Mouse (Mus musculus) heart, embryonic 16.5 days (tissue): ENCODE results near the gene Nr1i3. TPM values are rescaled to one million over a fixed set of nuclear protein-coding genes. Genes with fewer than 3 reads are reported as not detected.

Experiments
- ATAC-seq: fragments of 200-750 bp; cut with Nextera tagmentation; replicated peaks from 2 replicates; pipeline ENCODE4 v1.8.0; 2017; ENCODE audit warnings: moderate number of reproducible peaks; ENCODE audit not compliant: insufficient read depth, low FRiP score; ENCODE audit errors: extremely low read depth
- H3K27ac ChIP-seq: fragments of 300-500 bp; sonication (generic); 2 replicates; pipeline ENCODE4 v1.5.1; 2014; ENCODE audit warnings: mild to moderate bottlenecking, low read length, control low read depth, moderate library complexity
- H3K27me3 ChIP-seq: fragments of 300-500 bp; sonication (generic); 2 replicates; pipeline ENCODE4 v1.6.1; 2014; ENCODE audit warnings: low read length, mixed read lengths; ENCODE audit not compliant: control insufficient read depth, insufficient read depth
- H3K36me3 ChIP-seq: fragments of 300-500 bp; sonication (generic); 2 replicates; pipeline ENCODE4 v1.6.1; 2014; ENCODE audit not compliant: control insufficient read depth, insufficient read depth
- H3K4me1 ChIP-seq: fragments of 300-500 bp; sonication (generic); 2 replicates; pipeline ENCODE4 v1.6.1; 2014; ENCODE audit warnings: low read length, mixed read lengths; ENCODE audit not compliant: control insufficient read depth, insufficient read depth
- H3K4me2 ChIP-seq: fragments of 300-500 bp; sonication (generic); 2 replicates; pipeline ENCODE4 v1.6.1; 2014; ENCODE audit warnings: low read depth, mild to moderate bottlenecking, control low read depth, low read length
- H3K4me3 ChIP-seq: fragments of 300-500 bp; sonication (generic); 2 replicates; pipeline ENCODE4 v1.5.1; 2014; ENCODE audit warnings: mild to moderate bottlenecking, control low read depth, low read length
- H3K9ac ChIP-seq: fragments of 300-500 bp; sonication (generic); 2 replicates; pipeline ENCODE4 v1.6.1; 2014; ENCODE audit warnings: low read length, control low read depth
- H3K9me3 ChIP-seq: fragments of 300-500 bp; sonication (generic); replicated peaks from 2 replicates; pipeline ENCODE4 v1.6.1; 2016; ENCODE audit warnings: low read length; ENCODE audit not compliant: control insufficient read depth
- WGBS: fragments of 180-500 bp; shearing (Covaris S2); extraction: QIAGEN DNeasy Blood & Tissue Kit; methylation state at CpG from one replicate; pipeline ENCODE4 v1.1.7; 2014; 5-methylcytosine and 5-hydroxymethylcytosine counted together
- polyA plus RNA-seq: library from polyadenylated mRNA; unstranded; fragments of >200 nt; fragmentation: Nextera tagmentation; extraction: Ambion mirVana; gene quantifications from 2 replicates; pipeline ENCODE4 v1.2.1, GENCODE M21; 2015

The Nr1i3 gene
- polyA plus RNA-seq, 1 experiment from 2014 or later: 0.43 TPM

- 55% methylated on average over 6 of the region's 6 CpGs for WGBS
- H3K4me3 ChIP-seq: no peak overlapping the region
- no peak overlapping the region for H3K27ac ChIP-seq
- no peak for ATAC-seq
- H3K36me3 ChIP-seq: no peaks in the 10 kb centered on the region
- no peaks in the 10 kb centered on the region for H3K4me1 ChIP-seq
- H3K27me3 ChIP-seq: no peaks in the 10 kb centered on the region
- H3K9me3 ChIP-seq: no peaks in the 10 kb centered on the region
- no peak overlapping the region for H3K4me2 ChIP-seq
- H3K9ac ChIP-seq: no peak overlapping the region
Measured at GRCm38 (mm10) chr1:171205704-171206493, 7.9 kb upstream of the Nr1i3 start.

DNA sequence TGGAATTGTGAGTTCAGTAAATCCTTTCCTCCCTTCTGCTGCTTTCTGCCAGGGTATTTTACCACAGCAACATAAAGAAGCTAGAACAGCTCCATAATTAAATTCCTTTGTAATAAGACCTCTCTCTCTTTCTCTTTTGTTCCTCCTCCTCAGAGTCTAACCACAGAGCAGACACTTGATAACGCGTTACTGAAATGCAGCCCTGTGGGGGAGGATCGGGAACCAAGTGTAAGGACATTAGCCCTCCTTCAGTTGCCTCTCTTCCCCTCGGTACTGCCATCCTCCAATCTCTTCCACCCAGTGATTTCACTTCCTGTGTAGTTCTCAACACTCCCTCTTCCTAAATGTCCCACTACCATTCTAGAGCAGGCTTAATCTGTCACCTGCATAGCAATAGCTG lies 4.4 kb upstream of the Nr1i3 start:
- H3K27ac ChIP-seq: no peak overlapping the region

DNA sequence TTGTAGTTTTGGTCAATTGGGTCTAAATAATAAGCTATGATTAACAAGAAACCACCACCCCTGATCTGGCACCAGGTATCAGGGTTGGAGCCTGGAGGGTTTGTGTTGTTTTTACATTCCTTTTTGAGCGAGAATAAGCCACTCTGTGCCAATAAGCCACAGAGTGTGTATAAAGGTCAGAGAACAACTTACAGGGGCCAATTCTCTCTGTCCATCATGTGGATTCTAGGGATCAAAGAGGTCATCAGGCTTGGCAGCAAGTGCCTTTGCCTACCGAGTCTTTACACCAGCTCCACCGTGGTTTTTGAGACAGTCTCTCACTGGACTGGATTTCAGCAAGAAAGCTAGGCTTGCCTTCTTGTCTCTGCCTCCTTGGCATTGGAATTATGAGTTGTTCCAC lies 916 bp upstream of the Nr1i3 start:
- Histone ChIP-seq H3K4me3 (no peak overlapping the region), H3K27me3 (0 out of 2 replicates have a peak, but pooled peaks cover 2% of the 10 kb centered on the region), H3K9me3 (no peaks in the 10 kb centered on the region), H3K4me1 (no peaks in the 10 kb centered on the region), H3K36me3 (no peaks in the 10 kb centered on the region), H3K9ac (no peak overlapping the region), H3K4me2 (no peak overlapping the region), H3K27ac (no peak overlapping the region)
- no peak for ATAC-seq
- WGBS: 52% methylated on average over 3 of the region's 3 CpGs

More for the DNA sequence above, 4.4 kb upstream of the Nr1i3 start:
- no peak for ATAC-seq
- no peak overlapping the region for H3K9ac ChIP-seq
- no peaks in the 10 kb centered on the region for H3K36me3 ChIP-seq
- H3K4me1 ChIP-seq: no peaks in the 10 kb centered on the region
- 0 out of 2 replicates have a peak, but pooled peaks cover under 1% of the 10 kb centered on the region for H3K27me3 ChIP-seq
- no peaks in the 10 kb centered on the region for H3K9me3 ChIP-seq
- no peak overlapping the region for H3K4me3 ChIP-seq
- no peak overlapping the region for H3K4me2 ChIP-seq
- 11% methylated on average over 4 of the region's 4 CpGs for WGBS

DNA sequence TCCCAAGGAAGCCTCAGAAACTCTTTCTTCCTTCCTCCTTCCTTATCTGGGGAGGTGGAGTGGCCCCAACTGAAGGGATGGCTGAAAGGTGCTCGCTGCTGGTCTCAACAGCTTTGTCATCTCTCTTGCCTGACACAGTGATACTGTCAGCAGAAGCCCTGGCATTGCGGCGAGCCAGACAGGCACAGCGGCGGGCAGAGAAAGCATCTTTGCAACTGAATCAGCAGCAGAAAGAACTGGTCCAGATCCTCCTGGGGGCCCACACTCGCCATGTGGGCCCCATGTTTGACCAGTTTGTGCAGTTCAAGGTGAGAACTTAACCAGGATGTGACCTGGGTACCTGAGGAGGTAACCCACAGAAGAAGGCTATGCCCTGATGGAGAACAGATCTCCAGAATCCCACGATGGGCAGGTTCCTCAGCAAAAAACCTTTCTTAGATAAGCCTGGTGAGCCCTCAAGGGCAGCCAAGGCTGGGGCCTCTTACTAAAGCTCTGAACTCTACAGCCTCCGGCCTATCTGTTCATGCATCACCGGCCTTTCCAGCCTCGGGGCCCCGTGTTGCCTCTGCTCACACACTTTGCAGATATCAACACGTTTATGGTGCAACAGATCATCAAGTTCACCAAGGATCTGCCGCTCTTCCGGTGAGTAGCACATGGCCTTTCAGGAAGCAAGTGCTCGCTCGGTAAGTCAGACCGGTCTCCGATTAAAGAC lies 2.6 kb downstream of the Nr1i3 start:
- Histone ChIP-seq H3K27ac (no peak overlapping the region), H3K4me2 (no peak overlapping the region), H3K9ac (no peak overlapping the region), H3K36me3 (peaks cover 19% of the 10 kb centered on the region), H3K4me1 (peaks cover 5% of the 10 kb centered on the region), H3K4me3 (no peak overlapping the region), H3K27me3 (0 out of 2 replicates have a peak, but pooled peaks cover 2% of the 10 kb centered on the region), H3K9me3 (no peaks in the 10 kb centered on the region)
- 64% methylated on average over 18 of the region's 18 CpGs for WGBS
- ATAC-seq: no peak

DNA sequence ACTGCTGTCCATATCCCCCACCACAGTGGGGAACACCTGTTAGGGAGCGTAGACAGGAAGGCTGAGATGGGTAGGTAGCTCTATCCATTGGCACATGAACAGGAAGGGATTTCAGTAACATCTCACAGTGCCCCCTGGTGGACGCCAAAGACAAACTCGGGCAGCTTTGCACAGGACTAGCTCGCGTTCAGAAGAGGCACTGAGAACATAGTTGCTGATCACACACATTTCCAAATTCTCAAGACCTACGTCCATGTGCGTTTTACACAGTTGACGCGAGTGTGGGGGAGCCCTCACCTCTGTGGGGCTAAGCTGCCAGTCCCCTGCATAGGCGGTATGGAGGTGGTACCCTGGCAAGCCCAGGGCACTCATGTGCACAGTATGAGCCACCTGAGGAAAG lies 7.1 kb downstream of the Nr1i3 start:
- Histone ChIP-seq H3K4me2 (peak overlapping the region; percentile 79), H3K4me3 (peak overlapping the region; percentile 73), H3K27me3 (no peaks in the 10 kb centered on the region), H3K36me3 (peaks cover 19% of the 10 kb centered on the region), H3K9ac (peak overlapping the region; percentile 78), H3K27ac (peak overlapping the region; percentile 24; the same call in 1 of the 2 replicates), H3K4me1 (peaks cover 10% of the 10 kb centered on the region), H3K9me3 (no peaks in the 10 kb centered on the region)
- WGBS: 9% methylated on average over 10 of the region's 10 CpGs
- 0 out of 2 replicates have a peak, but pooled peaks have one; percentile 2 for ATAC-seq

DNA sequence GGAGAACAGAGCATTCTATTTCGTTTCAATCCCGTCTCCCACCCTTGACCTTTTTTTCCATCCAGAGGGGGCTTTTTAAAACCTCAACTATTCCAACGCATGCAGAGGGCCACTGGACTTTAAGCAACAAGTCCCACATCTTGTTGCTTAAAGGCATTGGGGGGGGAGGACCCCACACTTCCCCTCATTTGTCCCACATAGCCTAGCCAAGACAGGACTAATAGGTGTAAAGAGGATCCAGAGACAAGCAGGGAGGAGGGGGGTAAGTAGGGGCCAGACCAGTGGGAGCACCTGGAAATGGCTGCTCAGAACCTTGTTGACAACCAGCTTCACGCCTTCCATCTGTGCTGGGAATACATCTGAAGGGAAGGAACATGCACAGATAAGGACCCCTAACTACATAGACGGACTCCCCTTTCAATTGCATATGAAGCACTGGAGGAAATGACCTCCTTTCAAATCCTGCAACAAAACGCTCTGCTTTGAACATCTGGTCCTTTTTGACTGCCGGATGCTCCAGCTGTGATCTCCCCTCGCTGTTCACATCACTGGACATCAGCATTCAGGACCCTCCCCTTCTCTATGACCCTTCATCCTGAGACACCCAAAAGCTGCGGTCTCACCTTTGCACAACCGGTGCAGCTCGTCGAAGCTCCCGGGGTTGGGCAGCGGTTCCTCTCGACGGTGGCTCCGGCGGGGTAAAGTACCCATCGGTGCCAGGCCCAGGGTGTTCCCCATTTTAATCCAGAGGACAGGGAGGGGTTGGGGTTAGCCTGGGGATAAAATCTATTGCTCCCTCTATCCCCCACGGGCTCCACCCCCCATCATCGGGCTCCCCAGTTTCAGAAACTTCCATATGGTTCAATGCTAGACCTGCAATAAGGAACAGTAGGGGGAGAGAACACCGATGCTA lies 7.8 kb downstream of the Nr1i3 start:
- H3K4me1 ChIP-seq: peaks cover 10% of the 10 kb centered on the region
- H3K27me3 ChIP-seq: no peaks in the 10 kb centered on the region
- 0 out of 2 replicates have a peak, but pooled peaks have one; percentile 0 for ATAC-seq
- H3K9ac ChIP-seq: peak overlapping the region; percentile 78
- no peaks in the 10 kb centered on the region for H3K9me3 ChIP-seq
- H3K36me3 ChIP-seq: peaks cover 19% of the 10 kb centered on the region
- peak overlapping the region; percentile 73 for H3K4me3 ChIP-seq
- H3K27ac ChIP-seq: peak overlapping the region; percentile 58
- WGBS: 3% methylated on average over 22 of the region's 22 CpGs
- peak overlapping the region; percentile 79 for H3K4me2 ChIP-seq

DNA sequence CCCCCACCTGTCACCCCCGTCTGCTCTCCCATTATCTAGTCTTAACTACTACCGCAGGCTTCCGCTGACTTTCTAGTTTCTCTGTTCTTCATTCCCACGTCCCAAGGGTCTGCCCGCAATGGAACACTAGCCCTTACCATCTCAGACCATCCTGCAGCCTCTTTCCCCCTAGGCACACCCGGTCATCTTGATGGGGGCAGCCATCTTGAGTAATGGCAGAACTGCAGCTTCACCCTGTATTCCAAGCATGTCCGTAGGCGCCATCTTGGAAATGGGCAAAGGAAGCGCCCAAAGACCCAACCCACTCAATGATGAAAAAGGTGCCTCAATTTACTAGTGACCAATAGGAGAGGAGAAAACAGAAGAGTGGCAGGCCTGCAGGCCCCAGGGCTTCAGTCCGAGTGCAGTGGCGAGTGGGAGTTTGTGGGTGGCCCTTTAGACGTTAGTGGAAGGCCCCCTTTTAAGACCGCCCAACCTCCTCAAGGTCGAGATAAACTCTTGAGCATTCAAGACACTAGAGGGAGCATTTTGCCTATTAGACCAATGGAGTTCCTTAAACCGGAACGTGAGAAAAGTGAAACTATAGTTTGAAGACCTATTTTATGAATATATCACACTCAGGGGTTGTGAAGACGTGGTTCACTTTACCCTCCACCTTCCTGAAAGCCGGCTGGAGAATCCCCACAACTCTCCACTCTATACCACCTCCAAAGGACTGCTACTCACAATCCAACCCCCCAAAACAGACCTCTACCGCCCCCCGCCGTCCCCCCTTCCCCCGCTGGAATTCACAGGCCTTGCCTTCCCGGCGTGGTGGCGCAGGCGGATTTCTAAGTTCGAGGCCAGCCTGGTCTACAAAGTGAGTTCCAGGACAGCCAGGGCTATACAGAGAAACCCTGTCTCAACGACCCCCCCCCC lies 8.7 kb downstream of the Nr1i3 start, which contains the start of gene Tomm40l:
Gene Tomm40l, minus strand, starts transcription at position 277 of the 918 bp plus-strand sequence.
- ATAC-seq: peak; percentile 95
- WGBS: 2% methylated on average over 28 of the region's 28 CpGs
- Histone ChIP-seq H3K9me3 (no peaks in the 10 kb centered on the region), H3K27me3 (no peaks in the 10 kb centered on the region), H3K36me3 (peaks cover 19% of the 10 kb centered on the region), H3K4me2 (peak within 1 kb of the TSS; percentile 79), H3K4me1 (peaks cover 10% of the 10 kb centered on the region), H3K27ac (peak within 1 kb of the TSS; percentile 90), H3K4me3 (peak within 1 kb of the TSS; percentile 73), H3K9ac (peak within 1 kb of the TSS; percentile 78)

DNA sequence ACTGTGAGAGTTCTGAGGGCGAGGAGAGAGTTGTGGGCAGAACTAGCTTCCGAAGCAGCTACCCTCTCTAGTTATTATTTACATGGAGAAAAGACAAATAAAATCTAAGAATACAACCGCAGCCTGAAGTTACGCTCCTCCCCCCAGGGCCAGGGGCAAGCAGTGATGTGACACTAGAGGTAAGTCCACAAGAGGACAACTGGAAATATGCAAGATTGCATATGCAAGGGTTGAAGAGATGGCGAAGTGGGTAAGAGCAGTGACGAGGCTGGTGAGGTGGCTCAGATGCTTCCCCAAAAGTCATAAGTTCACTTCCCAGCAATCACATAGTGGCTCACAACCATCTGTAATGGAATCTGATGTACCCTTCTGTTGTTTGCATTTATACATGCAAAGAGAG lies 9.4 kb downstream of the Nr1i3 start:
- peak overlapping the region; percentile 56 for H3K4me2 ChIP-seq
- no peak for ATAC-seq
- WGBS: 81% methylated on average over 6 of the region's 6 CpGs
- peak overlapping the region; percentile 90 for H3K27ac ChIP-seq
- peaks cover 19% of the 10 kb centered on the region for H3K36me3 ChIP-seq
- no peaks in the 10 kb centered on the region for H3K9me3 ChIP-seq
- peak overlapping the region; percentile 69 for H3K9ac ChIP-seq
- peaks cover 10% of the 10 kb centered on the region for H3K4me1 ChIP-seq
- peak overlapping the region; percentile 51 for H3K4me3 ChIP-seq
- no peaks in the 10 kb centered on the region for H3K27me3 ChIP-seq
